Mouse (Mus musculus): ENCODE data around the gene Cc2d1a. TPM values are rescaled to one million over a fixed set of nuclear protein-coding genes. Genes with fewer than 3 reads are reported as not detected.
A peak's percentile ranks its signal among the peaks of the same experiment; 100 is the strongest.

Gene Cc2d1a
- polyA plus RNA-seq (2016; fragmentation: Nextera tagmentation; extraction: Ambion mirVana) = 22.6 and 24.8 TPM in 2 replicates

GRCm38 (mm10) chr8:84147769-84148530 lies at the start of gene Cc2d1a, which contains the start of gene 4930432K21Rik:
Gene Cc2d1a, minus strand, starts transcription at chr8:84147936.
Gene 4930432K21Rik, plus strand, starts transcription at chr8:84148025.
- H3K36me3 ChIP-seq = peaks cover 26% of the 10 kb centered on the region
- H3K27ac ChIP-seq = peak within 1 kb of the TSS; percentile 89
- H3K4me1 ChIP-seq = peaks cover 24% of the 10 kb centered on the region
- H3K27me3 ChIP-seq (ENCODE audit: low read depth, poor library complexity, severe bottlenecking) = no peaks in the 10 kb centered on the region
- DNase-seq (ENCODE audit: low spot score) = peak; percentile 90
- H3K9me3 ChIP-seq (replicated peaks) = no peaks in the 10 kb centered on the region
- 17% methylated on average over 49 of the region's 49 CpGs for WGBS
- peak within 1 kb of the TSS; percentile 72 for H3K4me3 ChIP-seq

GRCm38 (mm10) chr8:84197141-84197921 lies 49.6 kb upstream of the Cc2d1a start:
- Histone ChIP-seq H3K4me3 (peak overlapping the region; percentile 64), H3K27ac (peak overlapping the region; percentile 96), H3K36me3 (no peaks in the 10 kb centered on the region), H3K4me1 (peaks cover 67% of the 10 kb centered on the region), H3K27me3 (ENCODE audit: low read depth, poor library complexity, severe bottlenecking) (no peaks in the 10 kb centered on the region; the same call in 1 of the 2 replicates), H3K9me3 (replicated peaks) (no peaks in the 10 kb centered on the region)
- 2% methylated on average over 43 of the region's 43 CpGs for WGBS
- DNase-seq (ENCODE audit: low spot score) = peak; percentile 99

GRCm38 (mm10) chr8:84194224-84194743 lies 46.5 kb upstream of the Cc2d1a start:
- no peak overlapping the region for H3K4me3 ChIP-seq
- H3K27ac ChIP-seq = peak overlapping the region; percentile 58; the same call in 1 of the 2 replicates
- H3K27me3 ChIP-seq (ENCODE audit: low read depth, poor library complexity, severe bottlenecking) = no peaks in the 10 kb centered on the region
- H3K36me3 ChIP-seq = no peaks in the 10 kb centered on the region
- H3K9me3 ChIP-seq (replicated peaks) = no peaks in the 10 kb centered on the region
- DNase-seq (ENCODE audit: low spot score) = no peak
- H3K4me1 ChIP-seq = peaks cover 50% of the 10 kb centered on the region
- 75% methylated on average over 3 of the region's 3 CpGs for WGBS

- Histone ChIP-seq H3K9me3 (replicated peaks) (no peaks in the 10 kb centered on the region), H3K4me3 (no peak overlapping the region), H3K4me1 (peaks cover 43% of the 10 kb centered on the region), H3K27me3 (ENCODE audit: low read depth, poor library complexity, severe bottlenecking) (no peaks in the 10 kb centered on the region), H3K27ac (peak overlapping the region; percentile 80; the same call in 1 of the 2 replicates), H3K36me3 (no peaks in the 10 kb centered on the region)
- DNase-seq (ENCODE audit: low spot score) = no peak
- 76% methylated on average over 5 of the region's 5 CpGs for WGBS
Measured at GRCm38 (mm10) chr8:84193566-84193965, 45.8 kb upstream of the Cc2d1a start.

GRCm38 (mm10) chr8:84193161-84193560 lies 45.4 kb upstream of the Cc2d1a start:
- no peaks in the 10 kb centered on the region for H3K9me3 ChIP-seq (replicated peaks)
- WGBS = 70% methylated on average over 4 of the region's 4 CpGs
- no peaks in the 10 kb centered on the region for H3K27me3 ChIP-seq (ENCODE audit: low read depth, poor library complexity, severe bottlenecking)
- DNase-seq (ENCODE audit: low spot score) = no peak
- H3K27ac ChIP-seq = peak overlapping the region; percentile 80
- no peaks in the 10 kb centered on the region for H3K36me3 ChIP-seq
- peak overlapping the region; percentile 43; the same call in 1 of the 2 replicates for H3K4me3 ChIP-seq
- H3K4me1 ChIP-seq = peaks cover 39% of the 10 kb centered on the region

GRCm38 (mm10) chr8:84192555-84192954 lies 44.8 kb upstream of the Cc2d1a start:
- peak; percentile 89 for DNase-seq (ENCODE audit: low spot score)
- H3K4me1 ChIP-seq = peaks cover 34% of the 10 kb centered on the region
- H3K27ac ChIP-seq = peak overlapping the region; percentile 80
- H3K9me3 ChIP-seq (replicated peaks) = no peaks in the 10 kb centered on the region
- peak overlapping the region; percentile 43 for H3K4me3 ChIP-seq
- 5% methylated on average over 33 of the region's 33 CpGs for WGBS
- no peaks in the 10 kb centered on the region for H3K27me3 ChIP-seq (ENCODE audit: low read depth, poor library complexity, severe bottlenecking)
- H3K36me3 ChIP-seq = no peaks in the 10 kb centered on the region

GRCm38 (mm10) chr8:84192023-84192422 lies 44.3 kb upstream of the Cc2d1a start:
- Histone ChIP-seq H3K36me3 (no peaks in the 10 kb centered on the region), H3K27me3 (ENCODE audit: low read depth, poor library complexity, severe bottlenecking) (no peaks in the 10 kb centered on the region), H3K4me3 (peak overlapping the region; percentile 43), H3K27ac (peak overlapping the region; percentile 80), H3K9me3 (replicated peaks) (no peaks in the 10 kb centered on the region), H3K4me1 (peaks cover 36% of the 10 kb centered on the region)
- WGBS = 38% methylated on average over 13 of the region's 13 CpGs
- DNase-seq (ENCODE audit: low spot score) = no peak

- no peak for DNase-seq (ENCODE audit: low spot score)
- 89% methylated on average over 7 of the region's 7 CpGs for WGBS
- Histone ChIP-seq H3K9me3 (replicated peaks) (no peaks in the 10 kb centered on the region), H3K36me3 (no peaks in the 10 kb centered on the region), H3K4me1 (peaks cover 44% of the 10 kb centered on the region), H3K27ac (no peak overlapping the region), H3K4me3 (no peak overlapping the region), H3K27me3 (ENCODE audit: low read depth, poor library complexity, severe bottlenecking) (no peaks in the 10 kb centered on the region)
Measured at GRCm38 (mm10) chr8:84190191-84190867, 42.6 kb upstream of the Cc2d1a start.

GRCm38 (mm10) chr8:84189603-84190002 lies 41.9 kb upstream of the Cc2d1a start:
- 56% methylated on average over 4 of the region's 4 CpGs for WGBS
- Histone ChIP-seq H3K27me3 (ENCODE audit: low read depth, poor library complexity, severe bottlenecking) (peaks cover 5% of the 10 kb centered on the region), H3K4me3 (no peak overlapping the region), H3K36me3 (no peaks in the 10 kb centered on the region), H3K4me1 (peaks cover 47% of the 10 kb centered on the region), H3K27ac (peak overlapping the region; percentile 44; the same call in 1 of the 2 replicates), H3K9me3 (replicated peaks) (no peaks in the 10 kb centered on the region)
- DNase-seq (ENCODE audit: low spot score) = no peak

- 88% methylated on average over 10 of the region's 10 CpGs for WGBS
- H3K27ac ChIP-seq = no peak overlapping the region
- peaks cover 52% of the 10 kb centered on the region for H3K4me1 ChIP-seq
- H3K36me3 ChIP-seq = no peaks in the 10 kb centered on the region
- H3K4me3 ChIP-seq = no peak overlapping the region
- H3K27me3 ChIP-seq (ENCODE audit: low read depth, poor library complexity, severe bottlenecking) = peaks cover 8% of the 10 kb centered on the region
- no peaks in the 10 kb centered on the region for H3K9me3 ChIP-seq (replicated peaks)
- no peak for DNase-seq (ENCODE audit: low spot score)
Measured at GRCm38 (mm10) chr8:84188671-84189070, 40.9 kb upstream of the Cc2d1a start.

GRCm38 (mm10) chr8:84187065-84187755 lies 39.5 kb upstream of the Cc2d1a start:
- Histone ChIP-seq H3K36me3 (no peaks in the 10 kb centered on the region), H3K9me3 (replicated peaks) (no peaks in the 10 kb centered on the region), H3K4me3 (peak overlapping the region; percentile 47), H3K27ac (peak overlapping the region; percentile 63), H3K27me3 (ENCODE audit: low read depth, poor library complexity, severe bottlenecking) (peaks cover 8% of the 10 kb centered on the region), H3K4me1 (peaks cover 54% of the 10 kb centered on the region)
- 5% methylated on average over 21 of the region's 21 CpGs for WGBS
- DNase-seq (ENCODE audit: low spot score) = peak; percentile 85

GRCm38 (mm10) chr8:84186547-84186946 lies 38.8 kb upstream of the Cc2d1a start:
- WGBS = under 1% methylated on average over 12 of the region's 12 CpGs
- Histone ChIP-seq H3K4me1 (peaks cover 52% of the 10 kb centered on the region), H3K27ac (peak overlapping the region; percentile 63)

More at GRCm38 (mm10) chr8:84186547-84186946, 38.8 kb upstream of the Cc2d1a start:
- DNase-seq (ENCODE audit: low spot score) = peak; percentile 86
- Histone ChIP-seq H3K36me3 (peaks cover 3% of the 10 kb centered on the region; the same call in 1 of the 2 replicates), H3K9me3 (replicated peaks) (no peaks in the 10 kb centered on the region), H3K4me3 (peak overlapping the region; percentile 47), H3K27me3 (ENCODE audit: low read depth, poor library complexity, severe bottlenecking) (peaks cover 8% of the 10 kb centered on the region)

All from limb, embryonic 10.5 days (tissue).